Mouse (Mus musculus): ENCODE measurements around the gene Nlrp9b. TPM values are rescaled to one million over a fixed set of nuclear protein-coding genes. Genes with fewer than 3 reads are reported as not detected.

Gene Nlrp9b
- polyA plus RNA-seq (2012), result not detected in 2 replicates

DNA sequence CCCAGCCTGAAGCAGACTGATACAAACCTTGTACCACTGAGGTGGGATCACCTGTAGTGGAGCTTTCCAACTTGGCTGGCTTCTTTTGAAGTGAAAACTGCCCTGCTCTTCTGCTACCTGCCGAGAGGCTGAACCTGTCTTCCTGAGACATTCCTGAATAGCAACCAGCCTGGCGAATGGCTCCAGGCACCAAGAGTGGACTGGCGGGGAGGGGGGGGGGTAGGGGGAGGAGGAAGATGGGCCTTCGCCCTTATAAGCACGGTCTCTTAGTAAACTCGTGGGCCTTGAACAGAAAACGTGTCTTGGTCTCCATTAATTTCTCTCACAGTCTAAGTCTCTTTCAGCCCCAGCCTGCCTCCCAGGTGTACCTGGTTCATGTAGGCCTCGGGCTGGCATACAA, at the start of gene Nlrp9b:
Gene Nlrp9b (plus strand): TSS at position 301 of the 400 bp plus-strand sequence.

DNA sequence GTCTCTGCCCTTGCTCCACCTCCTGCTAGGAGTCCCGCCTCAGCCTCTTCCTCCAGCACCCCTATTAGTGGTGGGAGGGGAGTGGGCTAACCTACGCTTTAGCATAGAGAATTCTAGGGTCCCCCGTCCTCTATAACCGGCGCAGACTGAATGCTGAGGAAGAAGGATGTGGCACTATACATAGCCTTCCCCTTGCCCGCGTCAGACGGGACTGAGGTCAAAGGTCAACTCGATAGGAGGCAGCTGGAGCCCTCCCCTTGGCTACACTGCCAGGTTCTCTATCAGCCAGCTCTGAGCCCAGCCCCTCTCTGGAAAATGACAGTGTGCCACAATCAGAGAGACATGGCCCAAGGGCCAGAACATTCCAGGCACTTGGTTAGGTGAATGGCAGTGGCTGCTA, 40.7 kb upstream of the Nlrp9b start, which contains the start of gene Igsf23:
Gene Igsf23 (minus strand): TSS at position 168 of the 400 bp plus-strand sequence.

DNA sequence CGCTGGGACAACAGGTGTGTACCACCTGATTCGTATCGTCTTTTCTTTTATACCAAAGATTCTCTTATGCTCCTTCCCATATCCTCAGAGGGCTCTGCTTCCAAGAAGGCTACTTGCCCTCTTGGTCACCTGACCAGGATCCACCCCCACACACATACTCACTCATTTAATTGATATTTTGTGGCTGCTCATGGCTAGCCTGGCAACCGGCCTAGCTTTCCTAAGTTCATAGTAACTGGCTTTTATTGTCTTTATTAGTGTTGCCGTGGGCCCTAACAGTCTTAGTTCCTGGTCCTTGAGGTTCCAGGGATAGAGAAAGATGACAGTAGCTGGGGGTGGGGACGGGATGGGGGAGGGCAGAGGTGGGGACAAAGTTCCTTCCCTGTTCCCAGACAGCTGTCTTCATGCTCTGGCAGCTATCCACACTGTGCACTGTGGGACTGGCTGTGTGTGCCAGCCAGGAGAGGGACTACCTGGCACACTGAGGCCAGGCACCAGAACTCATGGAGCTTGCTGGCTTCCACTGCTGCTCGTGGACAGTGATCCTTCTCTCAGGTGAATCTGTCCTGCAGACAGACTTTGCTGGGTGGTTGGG, 26.2 kb upstream of the Nlrp9b start, which contains the start of gene Ceacam20:
Gene Ceacam20 (plus strand): TSS at position 428 of the 595 bp plus-strand sequence.

DNA sequence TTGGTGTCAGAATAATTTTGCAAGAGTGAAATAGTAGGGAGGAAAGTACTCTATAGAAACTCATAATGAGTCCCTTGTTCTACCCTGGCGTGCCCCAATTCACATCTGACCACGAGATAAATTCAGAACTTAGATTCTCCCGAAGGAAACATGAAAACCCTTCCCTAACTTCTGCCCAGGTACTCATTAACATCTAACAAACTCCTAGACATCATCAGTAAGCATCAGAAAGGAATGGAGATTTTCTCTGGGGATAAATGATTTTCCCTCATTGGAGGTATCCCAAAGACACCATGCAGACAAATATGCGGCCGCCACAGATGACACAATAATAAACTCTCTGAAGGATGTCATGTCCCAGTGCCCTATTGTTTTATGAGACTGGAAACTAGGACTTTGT, 108.1 kb downstream of the Nlrp9b start, which contains the start of gene Vmn1r91:
Gene Vmn1r91 (plus strand): TSS at position 301 of the 400 bp plus-strand sequence.

DNA sequence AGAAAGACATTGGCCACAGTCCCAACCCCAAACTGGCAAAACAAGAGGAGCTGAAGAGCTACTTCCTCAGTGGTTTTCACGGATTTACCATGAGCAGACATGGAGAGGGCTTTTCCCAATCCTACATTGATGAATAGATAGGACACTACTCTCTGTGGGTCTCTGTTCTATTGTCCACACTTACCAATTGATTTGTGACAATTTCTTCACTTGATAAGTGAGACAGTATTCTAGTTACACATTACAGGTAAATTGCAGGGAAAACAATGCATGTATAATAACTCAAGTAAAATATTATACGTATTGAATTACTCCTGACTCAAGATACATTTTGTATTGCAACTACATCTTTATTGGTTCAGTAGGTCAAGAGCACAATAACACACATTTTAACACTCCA, 131.2 kb downstream of the Nlrp9b start, which contains the start of gene Gm16442:
Gene Gm16442 (minus strand): TSS at position 101 of the 400 bp plus-strand sequence.

Other genes starting within 250 kb of the Nlrp9b start
- 3.4 and 5.9 TPM in 2 replicates for gene Nectin2, start 241.0 kb upstream of the Nlrp9b start, polyA plus RNA-seq (2012)
- gene Bcam, start 220.4 kb upstream of the Nlrp9b start, polyA plus RNA-seq (2012), result 0.26 and 0.36 TPM in 2 replicates
- not detected in 2 replicates for gene Cblc, start 194.7 kb upstream of the Nlrp9b start, polyA plus RNA-seq (2012)
- gene Bcl3, start 168.7 kb upstream of the Nlrp9b start, polyA plus RNA-seq (2012), result 61.6 and 97.1 TPM in 2 replicates
- not detected in 2 replicates for gene Gm19345, start 139.5 kb upstream of the Nlrp9b start, polyA plus RNA-seq (2012)
- gene Ceacam16, start 130.2 kb upstream of the Nlrp9b start, polyA plus RNA-seq (2012), result 0.83 and 1.3 TPM in 2 replicates
- not detected in 2 replicates for gene Ceacam19, start 103.5 kb upstream of the Nlrp9b start, polyA plus RNA-seq (2012)
- gene Pvr, start 70.3 kb upstream of the Nlrp9b start, polyA plus RNA-seq (2012), result 1.8 and 1.9 TPM in 2 replicates
- gene Igsf23, start 40.7 kb upstream of the Nlrp9b start, polyA plus RNA-seq (2012), result 0.04 TPM in 1 of 2 replicates, not detected in the other
- not detected in 2 replicates for gene Ceacam20, start 26.1 kb upstream of the Nlrp9b start, polyA plus RNA-seq (2012)
- not detected in 2 replicates for gene Vmn1r91, start 108.2 kb downstream of the Nlrp9b start, polyA plus RNA-seq (2012)
- not detected in 2 replicates for gene Gm16442, start 131.1 kb downstream of the Nlrp9b start, polyA plus RNA-seq (2012)
- gene Vmn1r93, start 147.6 kb downstream of the Nlrp9b start, polyA plus RNA-seq (2012), result not detected in 2 replicates
- not detected in 2 replicates for gene Vmn1r94, start 176.9 kb downstream of the Nlrp9b start, polyA plus RNA-seq (2012)
- gene Vmn1r95, start 202.2 kb downstream of the Nlrp9b start, polyA plus RNA-seq (2012), result not detected in 2 replicates
- gene Gm6164, start 214.1 kb downstream of the Nlrp9b start, polyA plus RNA-seq (2012), result not detected in 2 replicates
- not detected in 2 replicates for gene Gm4498, start 242.4 kb downstream of the Nlrp9b start, polyA plus RNA-seq (2012)

Measured in megakaryocyte-erythroid progenitor cell, adult 5 weeks (primary cell).